Mouse (Mus musculus): ENCODE data around the gene Thnsl2.

DNA sequence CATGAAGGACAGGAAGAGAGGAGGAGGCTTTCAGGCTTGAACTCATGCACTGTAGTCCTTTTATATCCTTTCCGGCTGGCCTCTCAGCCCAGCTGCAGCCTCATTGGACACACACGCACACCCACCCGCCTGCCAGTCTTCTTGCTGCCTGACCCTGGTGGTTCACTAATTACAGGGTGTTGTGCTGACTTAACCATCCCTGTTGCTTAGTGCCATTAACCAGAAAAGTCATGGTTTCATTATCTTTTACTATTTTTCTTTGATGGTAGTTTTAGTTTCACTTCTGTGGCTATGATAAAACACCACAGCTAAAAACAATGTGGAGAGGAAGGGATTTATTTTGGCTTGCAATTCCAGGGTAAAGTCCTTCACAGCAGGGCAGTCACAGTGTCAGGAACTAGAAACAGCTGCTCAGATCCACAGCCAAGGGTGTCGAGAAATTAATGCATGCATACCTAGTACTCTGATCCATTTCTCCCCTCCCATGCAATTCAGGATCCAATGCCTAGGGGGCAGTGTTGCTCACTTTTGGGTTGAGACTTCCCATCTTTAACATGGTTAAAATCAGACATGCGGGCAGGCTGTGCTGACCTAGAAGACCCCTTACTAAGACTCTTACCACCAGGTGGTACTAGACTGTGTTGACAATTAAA, 12.6 kb upstream of the Thnsl2 start:
- TF ChIP-seq CTCF (IDR thresholded peaks at IDR 0.05; ENCODE audit: extremely low read depth, insufficient read depth, insufficient read length, insufficient replicate concordance) (peak; percentile 15; the same call in 1 of the 2 replicates), POLR2A (IDR thresholded peaks at IDR 0.05; ENCODE audit: low read depth, low read length) (no peak)
